Mouse (Mus musculus) small intestine, adult 2 months (tissue): ENCODE measurements at regions not wholly inside any gene's neighbourhood (a gene's known extent, or its start where the extent isn't known, plus 50 kb on each side); places are given as distances from the start of the nearest gene placed in this dataset.

ENCODE experiments used
- CTCF ChIP-seq: fragments of 200-500 bp; IDR thresholded peaks from 2 replicates; pipeline ENCODE4 v1.5.1; 2012; ENCODE audit warnings: low read depth, mild to moderate bottlenecking, control low read depth, inconsistent platforms, low read length, moderate library complexity, mixed read lengths; ENCODE audit not compliant: insufficient replicate concordance, insufficient read length; ENCODE audit errors: extremely low read depth
- POLR2A ChIP-seq: fragments of 200-500 bp; IDR thresholded peaks from 2 replicates; pipeline ENCODE4 v1.6.1; 2012; ENCODE audit warnings: low read depth, mild to moderate bottlenecking, control low read depth, inconsistent platforms, low read length, moderate library complexity

- TF ChIP-seq CTCF: no peak
- TF ChIP-seq POLR2A: no peak
Observed at GRCm38 (mm10) chr13:83727766-83728395, 224.0 kb downstream of the Mef2c start.
